ENCODE assay signal across 19 mouse cellular contexts in genomic region chr4:128923603-128924002, GRCm38 (mm10). TPM values are rescaled to one million over a fixed set of nuclear protein-coding genes. Genes with fewer than 3 reads are reported as not detected.
"Had no signal": no experiment of that assay in that cellular context is flagged by ENCODE, and none has a peak within 500 bp of the region (broad histone marks: within the 10 kb centered on the region; RNA-seq: fewer than 3 reads in every experiment).

No protein-coding gene starts in this region.

- H3K9me3 ChIP-seq: kidney, embryonic 15.5 days; liver, embryonic 13.5 days; neural tube, embryonic 12.5 days; stomach, embryonic 15.5 days had no signal

- H3K4me3 ChIP-seq: kidney, embryonic 15.5 days; liver, embryonic 13.5 days; neural tube, embryonic 12.5 days; stomach, embryonic 15.5 days had no signal

- H3K36me3 ChIP-seq: kidney, embryonic 15.5 days; liver, embryonic 13.5 days; neural tube, embryonic 12.5 days; stomach, embryonic 15.5 days had no signal

- DNase-seq: kidney, adult 11 months; kidney, adult 8-10 months; kidney, postnatal 10 days; kidney, postnatal 36 days; layer of hippocampus, adult 9-11 months; liver, embryonic 13.5 days; lung, adult 2 months; lung, postnatal 14 days; lung, postnatal 4 days; midbrain, embryonic 14.5 days; right cerebral cortex, adult 18-20 months; right cerebral cortex, postnatal 25 days; spleen, adult 18-20 months; thymus, postnatal 25 days had no signal

- H3K27me3 ChIP-seq: stomach, embryonic 15.5 days had no signal

- H3K27ac ChIP-seq: kidney, embryonic 15.5 days; liver, embryonic 13.5 days; neural tube, embryonic 12.5 days; stomach, embryonic 15.5 days had no signal

- H3K9ac ChIP-seq: kidney, embryonic 15.5 days; liver, embryonic 13.5 days; neural tube, embryonic 12.5 days; stomach, embryonic 15.5 days had no signal

RNA-seq across cellular contexts. Expression of gene Azin2, which starts 38.6 kb away (rescaled TPM):
- total RNA-seq: megakaryocyte-erythroid progenitor cell, adult 5-6 weeks; neutrophil, adult 5-6 weeks had no signal
